Mouse (Mus musculus): ENCODE measurements around the gene Paqr5. TPM values are rescaled to one million over a fixed set of nuclear protein-coding genes. Genes with fewer than 3 reads are reported as not detected.

Gene Paqr5
- polyA plus RNA-seq, 1 experiment from 2014 or later: 0.25 TPM

- 80% methylated on average over 14 of the region's 14 CpGs for WGBS
- Histone ChIP-seq H3K27ac (ENCODE audit: low read length) (no peak overlapping the region), H3K27me3 (replicated peaks; ENCODE audit: control insufficient read depth, insufficient read depth, low read length) (no peaks in the 10 kb centered on the region), H3K4me3 (replicated peaks; ENCODE audit: low read length) (no peak overlapping the region), H3K36me3 (ENCODE audit: control insufficient read depth, insufficient read depth) (no peaks in the 10 kb centered on the region), H3K9me3 (ENCODE audit: control insufficient read depth, low read length) (no peaks in the 10 kb centered on the region), H3K4me1 (replicated peaks; ENCODE audit: control insufficient read depth, insufficient read depth, low read length) (no peaks in the 10 kb centered on the region), H3K9ac (replicated peaks; ENCODE audit: low read depth, low read length) (no peak overlapping the region), H3K4me2 (ENCODE audit: low read length) (no peak overlapping the region)
- ATAC-seq: no peak
Observed at GRCm38 (mm10) chr9:62018229-62019093, 8.2 kb downstream of the Paqr5 start.

GRCm38 (mm10) chr9:62017329-62017728 lies 9.3 kb downstream of the Paqr5 start:
- Histone ChIP-seq H3K27ac (ENCODE audit: low read length) (no peak overlapping the region), H3K9ac (replicated peaks; ENCODE audit: low read depth, low read length) (no peak overlapping the region), H3K36me3 (ENCODE audit: control insufficient read depth, insufficient read depth) (no peaks in the 10 kb centered on the region), H3K27me3 (replicated peaks; ENCODE audit: control insufficient read depth, insufficient read depth, low read length) (no peaks in the 10 kb centered on the region), H3K9me3 (ENCODE audit: control insufficient read depth, low read length) (no peaks in the 10 kb centered on the region), H3K4me3 (replicated peaks; ENCODE audit: low read length) (no peak overlapping the region), H3K4me2 (ENCODE audit: low read length) (no peak overlapping the region), H3K4me1 (replicated peaks; ENCODE audit: control insufficient read depth, insufficient read depth, low read length) (no peaks in the 10 kb centered on the region)
- 83% methylated on average over 6 of the region's 6 CpGs for WGBS
- no peak for ATAC-seq

GRCm38 (mm10) chr9:62015504-62015903 lies 11.2 kb downstream of the Paqr5 start:
- ATAC-seq: no peak
- Histone ChIP-seq H3K9me3 (ENCODE audit: control insufficient read depth, low read length) (no peaks in the 10 kb centered on the region), H3K9ac (replicated peaks; ENCODE audit: low read depth, low read length) (no peak overlapping the region), H3K36me3 (ENCODE audit: control insufficient read depth, insufficient read depth) (no peaks in the 10 kb centered on the region), H3K4me2 (ENCODE audit: low read length) (no peak overlapping the region), H3K4me3 (replicated peaks; ENCODE audit: low read length) (no peak overlapping the region), H3K27me3 (replicated peaks; ENCODE audit: control insufficient read depth, insufficient read depth, low read length) (no peaks in the 10 kb centered on the region), H3K4me1 (replicated peaks; ENCODE audit: control insufficient read depth, insufficient read depth, low read length) (no peaks in the 10 kb centered on the region), H3K27ac (ENCODE audit: low read length) (no peak overlapping the region)
- WGBS: 67% methylated on average over 3 of the region's 3 CpGs

- Histone ChIP-seq H3K27ac (ENCODE audit: low read length) (no peak overlapping the region), H3K4me3 (replicated peaks; ENCODE audit: low read length) (no peak overlapping the region), H3K9me3 (ENCODE audit: control insufficient read depth, low read length) (no peaks in the 10 kb centered on the region), H3K4me2 (ENCODE audit: low read length) (no peak overlapping the region), H3K36me3 (ENCODE audit: control insufficient read depth, insufficient read depth) (no peaks in the 10 kb centered on the region), H3K4me1 (replicated peaks; ENCODE audit: control insufficient read depth, insufficient read depth, low read length) (no peaks in the 10 kb centered on the region), H3K9ac (replicated peaks; ENCODE audit: low read depth, low read length) (no peak overlapping the region), H3K27me3 (replicated peaks; ENCODE audit: control insufficient read depth, insufficient read depth, low read length) (no peaks in the 10 kb centered on the region)
- no peak for ATAC-seq
- WGBS: 74% methylated on average over 12 of the region's 12 CpGs
Observed at GRCm38 (mm10) chr9:62013316-62014097, 13.1 kb downstream of the Paqr5 start.

- Histone ChIP-seq H3K4me1 (replicated peaks; ENCODE audit: control insufficient read depth, insufficient read depth, low read length) (no peaks in the 10 kb centered on the region), H3K36me3 (ENCODE audit: control insufficient read depth, insufficient read depth) (no peaks in the 10 kb centered on the region), H3K27me3 (replicated peaks; ENCODE audit: control insufficient read depth, insufficient read depth, low read length) (no peaks in the 10 kb centered on the region), H3K4me3 (replicated peaks; ENCODE audit: low read length) (no peak overlapping the region), H3K9ac (replicated peaks; ENCODE audit: low read depth, low read length) (no peak overlapping the region), H3K9me3 (ENCODE audit: control insufficient read depth, low read length) (no peaks in the 10 kb centered on the region), H3K27ac (ENCODE audit: low read length) (no peak overlapping the region), H3K4me2 (ENCODE audit: low read length) (no peak overlapping the region)
- no peak for ATAC-seq
- 86% methylated on average over 5 of the region's 5 CpGs for WGBS
Observed at GRCm38 (mm10) chr9:62008360-62008759, 18.3 kb downstream of the Paqr5 start.

- Histone ChIP-seq H3K27me3 (replicated peaks; ENCODE audit: control insufficient read depth, insufficient read depth, low read length) (no peaks in the 10 kb centered on the region), H3K4me3 (replicated peaks; ENCODE audit: low read length) (no peak overlapping the region), H3K9ac (replicated peaks; ENCODE audit: low read depth, low read length) (no peak overlapping the region), H3K4me2 (ENCODE audit: low read length) (no peak overlapping the region), H3K27ac (ENCODE audit: low read length) (no peak overlapping the region), H3K36me3 (ENCODE audit: control insufficient read depth, insufficient read depth) (no peaks in the 10 kb centered on the region), H3K9me3 (ENCODE audit: control insufficient read depth, low read length) (no peaks in the 10 kb centered on the region), H3K4me1 (replicated peaks; ENCODE audit: control insufficient read depth, insufficient read depth, low read length) (no peaks in the 10 kb centered on the region)
- WGBS: 67% methylated on average over 4 of the region's 4 CpGs
- no peak for ATAC-seq
Observed at GRCm38 (mm10) chr9:62007028-62007427, 19.6 kb downstream of the Paqr5 start.

- no peak; the same call in 1 of the 2 replicates for ATAC-seq
- H3K4me3 ChIP-seq (replicated peaks; ENCODE audit: low read length): no peak overlapping the region
- 27% methylated on average over 2 of the region's 2 CpGs for WGBS
Observed at GRCm38 (mm10) chr9:62003611-62004010, 23.0 kb downstream of the Paqr5 start.

GRCm38 (mm10) chr9:61999653-62000420 lies 26.8 kb downstream of the Paqr5 start:
- Histone ChIP-seq H3K4me3 (replicated peaks; ENCODE audit: low read length) (no peak overlapping the region), H3K27me3 (replicated peaks; ENCODE audit: control insufficient read depth, insufficient read depth, low read length) (no peaks in the 10 kb centered on the region), H3K9ac (replicated peaks; ENCODE audit: low read depth, low read length) (no peak overlapping the region), H3K36me3 (ENCODE audit: control insufficient read depth, insufficient read depth) (no peaks in the 10 kb centered on the region), H3K9me3 (ENCODE audit: control insufficient read depth, low read length) (no peaks in the 10 kb centered on the region), H3K4me1 (replicated peaks; ENCODE audit: control insufficient read depth, insufficient read depth, low read length) (no peaks in the 10 kb centered on the region), H3K27ac (ENCODE audit: low read length) (no peak overlapping the region), H3K4me2 (ENCODE audit: low read length) (no peak overlapping the region)
- WGBS: 86% methylated on average over 6 of the region's 6 CpGs
- ATAC-seq: no peak

More at GRCm38 (mm10) chr9:62003611-62004010, 23.0 kb downstream of the Paqr5 start:
- Histone ChIP-seq H3K27ac (ENCODE audit: low read length) (no peak overlapping the region), H3K9me3 (ENCODE audit: control insufficient read depth, low read length) (no peaks in the 10 kb centered on the region), H3K9ac (replicated peaks; ENCODE audit: low read depth, low read length) (no peak overlapping the region), H3K36me3 (ENCODE audit: control insufficient read depth, insufficient read depth) (no peaks in the 10 kb centered on the region), H3K4me1 (replicated peaks; ENCODE audit: control insufficient read depth, insufficient read depth, low read length) (no peaks in the 10 kb centered on the region), H3K27me3 (replicated peaks; ENCODE audit: control insufficient read depth, insufficient read depth, low read length) (no peaks in the 10 kb centered on the region), H3K4me2 (ENCODE audit: low read length) (no peak overlapping the region)

GRCm38 (mm10) chr9:61997860-61998259 lies 28.8 kb downstream of the Paqr5 start:
- Histone ChIP-seq H3K9ac (replicated peaks; ENCODE audit: low read depth, low read length) (no peak overlapping the region), H3K27ac (ENCODE audit: low read length) (no peak overlapping the region), H3K4me3 (replicated peaks; ENCODE audit: low read length) (no peak overlapping the region), H3K27me3 (replicated peaks; ENCODE audit: control insufficient read depth, insufficient read depth, low read length) (no peaks in the 10 kb centered on the region), H3K36me3 (ENCODE audit: control insufficient read depth, insufficient read depth) (no peaks in the 10 kb centered on the region), H3K4me1 (replicated peaks; ENCODE audit: control insufficient read depth, insufficient read depth, low read length) (no peaks in the 10 kb centered on the region), H3K4me2 (ENCODE audit: low read length) (no peak overlapping the region), H3K9me3 (ENCODE audit: control insufficient read depth, low read length) (no peaks in the 10 kb centered on the region)
- WGBS: 28% methylated on average over 6 of the region's 6 CpGs
- no peak for ATAC-seq

Data from forebrain, embryonic 16.5 days (tissue).